Mouse (Mus musculus) cortical plate, adult 2 months (tissue): ENCODE data around the gene Mrpl38.

ENCODE experiments used
- CTCF ChIP-seq: fragments of 200-500 bp; IDR thresholded peaks from 2 replicates; pipeline ENCODE4 v1.5.1; 2011; ENCODE audit warnings: mild to moderate bottlenecking, control low read depth, low read length; ENCODE audit not compliant: insufficient read depth; ENCODE audit errors: extremely low read depth
- POLR2A ChIP-seq: fragments of 200-500 bp; IDR thresholded peaks from 2 replicates; pipeline ENCODE4 v1.6.1; 2011; ENCODE audit warnings: mild to moderate bottlenecking, low read length, control low read depth; ENCODE audit not compliant: insufficient read depth; ENCODE audit errors: extremely low read depth

- TF ChIP-seq CTCF: no peak
- no peak for TF ChIP-seq POLR2A
Observed at GRCm38 (mm10) chr11:116088741-116089394, 49.8 kb downstream of the Mrpl38 start.
